Mouse (Mus musculus): ENCODE data around the gene Ankar. TPM values are rescaled to one million over a fixed set of nuclear protein-coding genes. Genes with fewer than 3 reads are reported as not detected.

Gene Ankar
- polyA plus RNA-seq (2012; rRNA removed): not detected in 2 replicates

DNA sequence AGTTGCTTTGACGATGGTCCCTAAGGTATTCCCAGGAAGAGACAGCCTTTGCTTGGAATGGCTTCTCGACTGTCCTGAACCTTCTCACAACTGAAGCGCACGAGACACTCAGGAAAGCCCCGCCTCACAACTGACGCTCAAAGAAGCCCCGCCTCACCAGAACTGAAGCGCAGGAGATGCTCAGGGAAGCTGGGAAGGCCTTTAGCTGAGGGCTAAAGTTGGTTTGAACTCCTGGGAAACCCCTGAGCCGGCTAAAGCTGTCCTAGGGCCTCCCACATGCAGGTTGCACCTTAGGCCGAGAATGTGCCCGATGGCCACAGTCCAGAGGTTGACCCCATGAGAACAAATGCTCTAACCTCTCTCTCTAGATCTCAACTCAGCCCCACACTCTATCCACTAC lies at the start of gene Ankar:
Gene Ankar, minus strand, starts transcription at position 101 of the 400 bp plus-strand sequence.
- Histone ChIP-seq H3K4me1 (ENCODE audit: control insufficient read depth, insufficient read depth, low read length) (no peaks in the 10 kb centered on the region), H3K4me3 (replicated peaks; ENCODE audit: extremely low read depth, low read depth, low read length) (no peak within 1 kb of the TSS)
- no peak for DNase-seq
- no peak for TF ChIP-seq CTCF (IDR thresholded peaks at IDR 0.05; ENCODE audit: insufficient read depth, low read length)
- no peak for TF ChIP-seq POLR2A (IDR thresholded peaks at IDR 0.05; ENCODE audit: borderline replicate concordance, extremely low read depth, low read depth, low read length)
- 83% methylated on average over 11 of the region's 11 CpGs for WGBS

DNA sequence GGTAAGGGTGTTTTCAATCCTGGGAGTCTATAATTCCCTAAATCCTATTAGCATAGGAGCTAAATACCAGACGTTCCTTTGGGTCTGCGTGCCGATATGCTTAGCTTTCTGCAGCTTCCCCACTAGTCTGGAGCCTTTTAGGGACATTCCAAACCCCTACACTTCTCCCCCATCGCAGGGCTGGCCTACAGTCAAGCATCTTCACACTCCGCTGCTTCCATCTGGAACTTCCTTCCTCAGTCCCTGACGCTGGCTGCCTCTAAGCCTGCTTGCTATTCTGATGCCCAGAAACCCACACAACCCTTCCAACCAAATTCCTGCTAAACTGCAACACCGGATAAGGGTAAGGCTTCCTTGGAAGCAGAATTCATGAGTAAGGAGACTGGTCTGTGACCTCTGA lies 46.0 kb upstream of the Ankar start:
- DNase-seq: no peak
- no peaks in the 10 kb centered on the region for H3K4me1 ChIP-seq (ENCODE audit: control insufficient read depth, insufficient read depth, low read length)
- no peak for TF ChIP-seq CTCF (IDR thresholded peaks at IDR 0.05; ENCODE audit: insufficient read depth, low read length)
- TF ChIP-seq POLR2A (IDR thresholded peaks at IDR 0.05; ENCODE audit: borderline replicate concordance, extremely low read depth, low read depth, low read length): no peak
- no peak overlapping the region for H3K4me3 ChIP-seq (replicated peaks; ENCODE audit: extremely low read depth, low read depth, low read length)
- 71% methylated on average over 7 of the region's 7 CpGs for WGBS

DNA sequence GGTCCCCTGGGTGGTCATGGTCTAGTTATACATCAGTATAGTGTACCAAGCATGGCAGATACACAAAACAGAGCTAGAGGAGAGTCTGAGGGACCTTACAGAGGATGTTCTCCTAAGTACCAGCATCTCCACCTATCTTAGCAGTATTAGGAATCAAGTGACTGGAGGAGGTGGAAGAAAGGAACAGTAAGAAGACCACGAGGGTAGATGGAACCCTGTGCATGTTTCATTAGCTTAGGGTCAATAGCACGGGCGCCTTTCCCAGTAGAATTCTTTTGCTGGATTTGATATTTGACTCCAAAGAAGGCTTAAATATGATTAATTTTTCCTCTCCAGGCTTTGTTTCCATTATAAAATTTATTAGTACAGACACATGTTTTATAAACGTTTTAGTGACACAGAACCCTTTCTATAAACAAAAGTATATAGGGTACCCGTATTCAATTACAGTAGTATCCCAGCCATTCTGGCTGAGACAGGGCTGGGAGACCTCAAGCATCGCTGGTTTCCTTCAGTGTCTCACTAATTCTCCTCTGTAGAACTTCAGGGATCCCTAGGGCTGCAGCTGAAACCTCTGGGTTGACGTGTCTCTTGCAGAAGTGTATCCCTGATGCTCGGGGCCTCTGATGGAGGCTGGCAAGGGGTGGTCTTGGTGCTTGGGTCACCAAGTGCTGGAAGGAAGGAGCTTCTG lies 44.6 kb upstream of the Ankar start:
- Histone ChIP-seq H3K4me1 (ENCODE audit: control insufficient read depth, insufficient read depth, low read length) (no peaks in the 10 kb centered on the region), H3K4me3 (replicated peaks; ENCODE audit: extremely low read depth, low read depth, low read length) (no peak overlapping the region)
- TF ChIP-seq CTCF (IDR thresholded peaks at IDR 0.05; ENCODE audit: insufficient read depth, low read length) (no peak), POLR2A (IDR thresholded peaks at IDR 0.05; ENCODE audit: borderline replicate concordance, extremely low read depth, low read depth, low read length) (no peak)
- DNase-seq: no peak
- WGBS: 64% methylated on average over 8 of the region's 8 CpGs

DNA sequence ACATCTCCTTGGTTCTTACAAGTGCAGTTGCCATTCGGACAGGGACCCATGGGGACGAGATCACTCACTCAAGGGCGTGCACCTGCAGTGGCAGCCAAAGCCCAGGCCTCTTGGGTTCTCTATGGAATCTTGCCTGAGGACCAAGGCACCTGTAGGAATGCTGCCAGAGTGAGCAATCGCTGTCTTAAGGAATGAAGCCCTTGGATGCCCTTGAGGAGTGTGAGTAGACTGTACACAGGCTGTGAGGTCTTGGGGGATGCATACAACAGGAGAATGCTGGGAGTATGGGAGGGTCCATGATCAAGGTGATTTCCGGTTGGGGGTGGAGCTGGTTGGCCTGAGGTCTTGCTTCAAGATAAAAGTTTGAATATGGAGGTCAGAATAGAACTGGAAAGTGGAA lies 41.0 kb upstream of the Ankar start:
- no peak for TF ChIP-seq POLR2A (IDR thresholded peaks at IDR 0.05; ENCODE audit: borderline replicate concordance, extremely low read depth, low read depth, low read length)
- TF ChIP-seq CTCF (IDR thresholded peaks at IDR 0.05; ENCODE audit: insufficient read depth, low read length): no peak

DNA sequence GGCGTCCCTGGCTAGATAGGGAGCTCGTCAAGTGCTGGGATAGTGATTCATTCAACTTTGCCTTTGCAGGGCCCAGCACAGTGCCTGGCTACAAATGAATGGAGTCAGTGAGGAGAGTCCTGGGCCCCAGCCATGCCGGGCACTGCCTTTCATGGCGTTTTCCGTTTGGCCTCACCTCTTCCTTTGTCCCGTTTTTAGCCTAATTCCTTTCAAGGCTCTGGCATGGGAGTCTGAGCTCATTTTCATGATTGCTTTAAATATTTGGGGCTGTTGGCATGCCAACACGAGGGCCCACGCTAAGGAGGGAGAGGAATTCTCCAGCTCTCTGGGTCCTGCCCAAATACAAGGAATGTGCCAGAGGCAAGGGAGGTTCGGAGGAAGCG lies 39.3 kb upstream of the Ankar start:
- no peak overlapping the region for H3K4me3 ChIP-seq (replicated peaks; ENCODE audit: extremely low read depth, low read depth, low read length)
- WGBS: 49% methylated on average over 10 of the region's 10 CpGs
- TF ChIP-seq POLR2A (IDR thresholded peaks at IDR 0.05; ENCODE audit: borderline replicate concordance, extremely low read depth, low read depth, low read length) (no peak), CTCF (IDR thresholded peaks at IDR 0.05; ENCODE audit: insufficient read depth, low read length) (no peak)
- DNase-seq: no peak
- H3K4me1 ChIP-seq (ENCODE audit: control insufficient read depth, insufficient read depth, low read length): 0 out of 2 replicates have a peak, but pooled peaks cover 5% of the 10 kb centered on the region

More for the DNA sequence above, 41.0 kb upstream of the Ankar start:
- no peak for DNase-seq
- Histone ChIP-seq H3K4me3 (replicated peaks; ENCODE audit: extremely low read depth, low read depth, low read length) (no peak overlapping the region), H3K4me1 (ENCODE audit: control insufficient read depth, insufficient read depth, low read length) (0 out of 2 replicates have a peak, but pooled peaks cover 3% of the 10 kb centered on the region)
- WGBS: 70% methylated on average over 5 of the region's 5 CpGs

DNA sequence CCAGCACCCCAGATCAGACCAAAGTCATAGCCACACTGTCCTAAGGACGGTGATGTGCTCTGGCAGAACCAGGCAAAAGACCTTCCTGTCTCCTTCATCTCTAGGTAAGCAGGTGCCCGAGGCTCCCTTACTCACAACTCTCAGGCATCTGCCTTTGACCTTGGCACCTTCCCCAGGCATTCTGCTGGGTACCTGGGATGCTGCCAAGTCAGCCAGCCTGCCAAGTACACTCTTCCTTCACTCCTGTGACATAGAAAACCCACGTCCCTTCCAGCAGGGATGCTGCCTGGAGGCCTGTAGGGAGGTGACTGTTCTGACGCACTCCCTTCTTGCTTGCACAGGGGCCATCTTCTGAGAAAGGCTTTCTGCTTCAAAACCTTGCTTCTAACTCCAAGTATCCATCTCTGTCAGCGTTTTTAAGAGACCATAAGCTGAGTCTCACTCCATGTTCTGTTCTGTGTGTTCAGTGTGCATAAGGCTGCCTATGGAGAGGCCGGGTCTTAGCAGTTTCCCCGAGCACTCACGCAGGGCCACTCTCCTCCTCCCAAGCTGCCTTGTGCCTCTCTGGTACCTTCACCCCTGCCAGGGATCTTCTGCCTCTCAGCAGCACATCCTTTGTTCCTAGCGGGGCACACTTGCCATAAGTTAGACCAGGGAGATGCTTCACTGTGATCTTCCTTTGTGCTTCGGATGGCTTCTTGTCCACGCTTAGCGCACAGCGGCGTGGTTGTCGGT lies 38.7 kb upstream of the Ankar start:
- no peak overlapping the region for H3K4me3 ChIP-seq (replicated peaks; ENCODE audit: extremely low read depth, low read depth, low read length)
- H3K4me1 ChIP-seq (ENCODE audit: control insufficient read depth, insufficient read depth, low read length): 0 out of 2 replicates have a peak, but pooled peaks cover 5% of the 10 kb centered on the region
- DNase-seq: no peak
- no peak for TF ChIP-seq CTCF (IDR thresholded peaks at IDR 0.05; ENCODE audit: insufficient read depth, low read length)
- no peak for TF ChIP-seq POLR2A (IDR thresholded peaks at IDR 0.05; ENCODE audit: borderline replicate concordance, extremely low read depth, low read depth, low read length)
- WGBS: 73% methylated on average over 15 of the region's 15 CpGs

DNA sequence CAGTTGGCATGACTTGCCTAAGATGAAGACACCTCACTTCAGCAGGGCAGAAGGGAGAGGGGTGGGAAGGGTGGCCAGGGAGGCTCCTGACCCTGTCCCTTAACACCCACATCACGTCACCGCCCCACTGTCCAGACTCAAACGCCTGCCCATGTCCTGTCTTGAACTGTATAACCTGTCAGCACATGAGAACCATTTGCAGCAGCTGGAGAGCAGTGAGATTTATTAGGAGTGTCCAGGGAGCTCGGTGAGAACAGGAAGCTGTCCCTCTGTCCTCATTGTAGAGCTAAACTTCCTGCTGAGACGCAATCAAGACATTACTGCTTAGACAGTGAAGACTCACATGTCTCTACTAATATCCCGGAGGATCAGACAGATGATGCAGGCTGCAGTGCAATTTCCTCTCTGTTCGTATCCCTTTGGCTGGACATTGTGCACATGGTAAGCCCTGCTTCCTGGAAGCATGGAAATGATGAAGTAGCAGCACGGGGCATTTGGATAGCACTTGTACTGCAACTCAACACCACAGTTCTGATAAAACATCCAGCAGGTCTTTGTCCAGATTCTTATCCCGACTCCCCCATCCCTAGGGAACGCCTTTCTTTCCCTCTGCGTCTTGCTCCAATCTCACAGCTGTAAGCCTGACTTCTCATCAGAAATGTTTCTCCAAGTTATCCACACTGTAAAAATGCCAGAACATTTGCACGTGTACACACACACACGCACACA lies 36.2 kb upstream of the Ankar start:
- WGBS: 34% methylated on average over 13 of the region's 13 CpGs
- 0 out of 2 replicates have a peak, but pooled peaks cover 5% of the 10 kb centered on the region for H3K4me1 ChIP-seq (ENCODE audit: control insufficient read depth, insufficient read depth, low read length)
- TF ChIP-seq POLR2A (IDR thresholded peaks at IDR 0.05; ENCODE audit: borderline replicate concordance, extremely low read depth, low read depth, low read length) (no peak), CTCF (IDR thresholded peaks at IDR 0.05; ENCODE audit: insufficient read depth, low read length) (no peak)
- no peak for DNase-seq
- H3K4me3 ChIP-seq (replicated peaks; ENCODE audit: extremely low read depth, low read depth, low read length): no peak overlapping the region

DNA sequence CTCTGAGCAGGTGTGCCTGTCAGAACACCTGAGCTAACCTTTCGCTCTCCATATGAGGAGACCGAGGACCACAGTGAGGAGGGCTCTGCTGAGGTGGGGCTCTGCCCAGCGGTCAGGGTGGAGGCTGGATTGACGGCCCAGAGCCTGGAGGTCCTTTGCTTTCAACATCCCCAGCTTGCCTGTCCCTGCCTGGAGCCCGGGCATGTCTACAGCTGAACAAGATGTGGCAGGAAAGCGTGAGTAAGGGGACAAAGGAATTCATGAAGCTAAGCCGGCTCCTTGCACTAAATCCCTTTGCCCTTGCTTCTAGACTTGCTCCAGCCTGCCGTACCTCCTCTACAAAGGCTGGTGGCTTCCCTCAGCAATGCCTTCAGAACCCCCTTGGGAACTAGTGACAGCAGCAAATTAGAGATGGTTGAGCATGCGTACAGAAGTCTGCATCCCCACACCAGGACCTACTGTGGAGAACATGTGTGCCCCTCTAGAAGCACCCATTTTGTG lies 32.9 kb upstream of the Ankar start:
- Histone ChIP-seq H3K4me3 (replicated peaks; ENCODE audit: extremely low read depth, low read depth, low read length) (no peak overlapping the region), H3K4me1 (ENCODE audit: control insufficient read depth, insufficient read depth, low read length) (0 out of 2 replicates have a peak, but pooled peaks cover 5% of the 10 kb centered on the region)
- DNase-seq: no peak
- TF ChIP-seq POLR2A (IDR thresholded peaks at IDR 0.05; ENCODE audit: borderline replicate concordance, extremely low read depth, low read depth, low read length) (no peak), CTCF (IDR thresholded peaks at IDR 0.05; ENCODE audit: insufficient read depth, low read length) (no peak)
- 92% methylated on average over 9 of the region's 9 CpGs for WGBS

DNA sequence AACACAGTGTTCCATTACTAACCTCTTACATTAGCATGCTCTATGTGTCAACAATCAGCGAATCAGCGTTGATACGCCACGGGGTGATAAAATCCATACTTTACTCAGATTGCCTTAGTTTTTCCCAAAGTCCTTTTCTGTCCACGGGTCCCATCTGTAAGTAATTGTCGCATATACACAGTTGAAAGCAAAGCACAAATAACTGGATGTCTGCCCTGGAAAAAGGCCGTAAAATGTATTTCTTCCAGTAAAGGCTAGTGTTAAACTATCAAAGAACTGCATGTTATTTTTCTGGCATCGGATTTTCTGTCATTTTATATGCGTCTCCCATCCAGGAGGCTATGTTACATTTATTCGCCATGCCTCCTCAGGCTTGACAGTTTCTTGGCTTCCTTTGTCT lies 29.7 kb upstream of the Ankar start:
- Histone ChIP-seq H3K4me1 (ENCODE audit: control insufficient read depth, insufficient read depth, low read length) (no peaks in the 10 kb centered on the region), H3K4me3 (replicated peaks; ENCODE audit: extremely low read depth, low read depth, low read length) (no peak overlapping the region)
- DNase-seq: no peak
- TF ChIP-seq POLR2A (IDR thresholded peaks at IDR 0.05; ENCODE audit: borderline replicate concordance, extremely low read depth, low read depth, low read length) (no peak), CTCF (IDR thresholded peaks at IDR 0.05; ENCODE audit: insufficient read depth, low read length) (no peak)
- WGBS: 82% methylated on average over 10 of the region's 10 CpGs
